Mouse (Mus musculus): ENCODE data around the gene Anxa10.

The Anxa10 gene

DNA sequence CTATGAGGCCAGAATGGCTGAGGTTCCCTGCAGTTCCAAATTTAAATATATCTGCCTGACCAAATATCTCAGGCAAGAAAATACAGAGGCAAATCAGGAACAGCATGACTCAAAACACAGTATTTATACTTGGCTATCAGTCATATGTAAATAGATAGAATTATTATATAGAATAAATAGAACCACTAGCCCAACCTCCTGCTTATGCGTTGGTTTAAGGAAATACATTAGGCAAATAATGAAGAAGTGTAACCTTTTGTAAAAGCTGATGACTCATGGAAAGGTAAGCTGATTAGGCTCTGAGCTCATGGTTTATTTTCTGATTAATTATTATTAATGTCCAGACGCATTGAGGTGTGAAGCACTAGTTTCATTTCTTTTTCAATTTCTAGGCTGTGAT lies at the start of gene Anxa10:
Gene Anxa10 (minus strand): TSS at position 53 of the 400 bp plus-strand sequence.
- DNase-seq (ENCODE audit: extremely low spot score) = no peak

DNA sequence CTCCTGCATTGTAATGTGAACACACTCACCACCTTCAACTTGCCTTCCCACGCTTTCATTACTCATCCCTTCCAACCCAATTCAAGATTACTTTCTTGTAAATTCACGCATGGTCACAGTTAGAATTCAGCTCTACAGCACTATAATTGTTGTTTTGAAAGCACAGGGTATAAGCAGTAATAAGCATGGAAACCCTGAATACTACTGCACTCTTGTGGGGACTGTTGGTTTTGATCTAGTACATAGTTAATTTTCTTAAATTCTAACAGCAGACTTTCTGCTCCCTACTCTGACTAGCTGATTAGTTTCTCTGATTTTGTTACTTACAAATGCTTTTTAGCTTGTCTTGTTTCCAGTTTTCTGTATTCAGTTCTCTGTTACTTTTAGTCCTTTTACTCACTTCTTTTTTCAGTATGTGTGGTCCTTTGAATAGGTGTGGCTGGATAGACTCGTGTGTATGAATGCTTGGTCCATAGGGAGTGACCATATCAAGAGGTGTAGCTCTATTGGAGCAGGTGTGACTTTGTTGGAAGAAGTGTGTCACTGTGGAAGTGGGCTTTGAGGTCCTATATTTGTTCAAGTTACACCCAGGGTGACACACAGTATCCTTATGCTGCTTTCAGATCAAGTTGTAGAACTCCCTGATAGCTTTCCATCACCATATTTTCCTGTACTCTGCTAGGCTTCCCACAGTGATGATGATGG lies 9.9 kb upstream of the Anxa10 start:
- no peak for DNase-seq (ENCODE audit: extremely low spot score)

GRCm38 (mm10) chr8:62097213-62097612 lies 25.7 kb downstream of the Anxa10 start:
- no peak for DNase-seq (ENCODE audit: extremely low spot score)

GRCm38 (mm10) chr8:62081804-62082203 lies 41.1 kb downstream of the Anxa10 start:
- no peak for DNase-seq (ENCODE audit: extremely low spot score)

- DNase-seq (ENCODE audit: extremely low spot score) = peak; percentile 29
These were observed 42.7 kb downstream of the Anxa10 start for GRCm38 (mm10) chr8:62080195-62080802.

- no peak for DNase-seq (ENCODE audit: extremely low spot score)
These were observed 54.6 kb downstream of the Anxa10 start for GRCm38 (mm10) chr8:62068305-62068704.

DNA sequence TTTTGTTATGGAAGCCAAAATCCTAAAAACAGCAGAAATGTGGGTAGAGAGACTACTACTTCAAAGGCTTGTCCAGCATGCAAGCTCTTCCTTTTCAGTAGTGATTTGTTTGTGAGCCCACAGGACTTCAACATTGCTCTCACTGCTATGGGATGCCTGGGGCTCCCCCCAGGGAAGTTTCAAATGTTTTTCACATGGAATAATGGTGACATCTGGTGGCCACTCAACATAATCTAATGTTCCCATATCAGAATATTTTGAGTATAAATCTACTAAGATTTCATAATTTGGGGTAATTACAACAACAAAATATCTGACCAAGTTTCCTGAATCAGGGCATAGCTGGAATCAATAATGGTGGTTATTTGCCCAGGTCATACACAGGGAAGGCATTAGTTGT lies 62.6 kb downstream of the Anxa10 start:
- peak; percentile 15 for DNase-seq (ENCODE audit: extremely low spot score)

DNA sequence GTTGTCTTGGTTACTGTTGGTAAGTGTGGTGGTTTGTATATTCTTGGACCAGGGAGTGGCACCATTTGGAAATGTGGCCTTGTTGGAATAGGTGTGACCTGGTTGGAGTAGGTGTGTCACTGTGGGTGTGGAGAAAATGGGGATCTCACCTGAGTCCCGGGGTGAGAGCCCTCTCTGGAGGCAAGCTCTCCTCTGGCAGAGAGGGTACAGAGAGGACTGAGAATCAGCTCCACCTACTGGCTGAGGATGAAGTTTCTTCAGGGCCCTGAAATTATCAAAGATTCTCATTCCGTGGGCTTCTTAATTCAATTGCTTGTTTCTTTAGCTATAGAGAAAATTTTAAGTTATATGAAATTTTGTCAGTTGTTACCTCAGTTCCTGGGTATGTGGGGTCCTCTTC lies 76.1 kb downstream of the Anxa10 start:
- no peak for DNase-seq (ENCODE audit: extremely low spot score)

GRCm38 (mm10) chr8:62034351-62034750 lies 88.6 kb downstream of the Anxa10 start:
- DNase-seq (ENCODE audit: extremely low spot score) = no peak

DNA sequence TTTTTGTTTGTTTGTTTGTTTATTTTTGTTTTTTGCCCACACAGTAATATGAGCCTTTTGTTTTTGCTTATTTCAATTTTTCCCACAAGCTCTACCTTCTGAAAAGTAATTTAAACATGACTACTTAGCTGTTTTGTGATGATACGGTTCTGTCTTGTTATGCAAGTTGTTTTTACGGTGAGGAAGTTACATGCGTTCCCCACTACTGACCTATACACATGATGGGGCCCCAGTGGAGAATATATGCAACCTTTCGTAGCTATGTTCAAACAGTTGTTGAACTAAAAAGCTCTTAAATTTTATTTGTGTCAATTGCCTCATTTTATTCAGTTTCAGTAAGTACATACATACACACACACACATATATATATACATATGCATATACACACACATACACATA lies 108.4 kb downstream of the Anxa10 start:
- DNase-seq (ENCODE audit: extremely low spot score) = no peak

- no peak for DNase-seq (ENCODE audit: extremely low spot score)
These were observed 108.8 kb downstream of the Anxa10 start for GRCm38 (mm10) chr8:62014166-62014565.

All from embryo, embryonic 9.5 days (tissue).